Mouse (Mus musculus) T-cell, adult 2 months (primary cell): Measurements from ENCODE around the gene Olfr1155.

ENCODE experiments used
- DNase-seq: peaks from one replicate; pipeline ENCODE4 v3.0.0; 2022; ENCODE audit warnings: low spot score

Gene Olfr1155

DNA sequence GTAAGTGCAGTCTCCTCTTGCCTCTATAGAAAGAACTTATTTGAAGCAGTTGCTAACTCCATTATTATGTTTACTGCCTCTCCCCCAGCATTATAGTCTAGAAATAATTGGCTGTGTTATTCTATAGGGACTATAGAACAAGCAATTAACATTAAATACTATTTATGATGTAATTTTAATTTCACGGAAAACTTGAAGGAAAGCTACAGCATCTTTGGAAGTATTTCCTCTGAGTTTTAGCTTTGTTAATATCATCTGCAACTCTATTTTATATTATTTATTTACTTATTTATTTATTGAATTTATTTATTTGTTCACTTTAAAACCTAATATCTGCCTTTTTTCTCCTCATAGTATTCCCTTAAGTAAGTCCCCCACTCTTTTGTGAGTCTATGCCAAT is at the start of gene Olfr1155:
Olfr1155 (minus strand) TSS at position 101 of the 400 bp plus-strand sequence.
- DNase-seq, result no peak

GRCm38 (mm10) chr2:87989813-87990212 is 44.9 kb upstream of the Olfr1155 start, which contains the start of gene Olfr1158:
Gene Olfr1158, plus strand, starts transcription at chr2:87990113.
- no peak for DNase-seq

DNA sequence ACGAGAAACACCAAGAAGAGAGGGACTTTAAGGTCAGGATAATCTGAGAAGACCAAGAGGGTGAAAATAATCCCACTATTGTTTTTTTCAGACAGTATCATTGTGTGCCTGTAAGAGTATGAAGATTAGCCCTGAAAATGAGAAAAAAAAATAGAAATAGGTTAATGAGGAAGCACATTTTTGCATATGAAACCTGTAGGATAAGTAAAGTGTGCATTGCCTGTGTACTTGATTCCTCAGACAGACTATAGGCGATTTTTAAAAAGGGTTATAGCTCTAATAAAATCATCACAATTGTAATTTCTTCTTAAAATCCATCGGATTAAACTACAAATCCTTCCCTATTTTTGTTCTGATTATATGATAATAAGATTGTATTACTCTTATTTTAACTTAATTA is 29.6 kb upstream of the Olfr1155 start, which contains the start of gene Olfr74:
Olfr74 (minus strand) TSS at position 101 of the 400 bp plus-strand sequence.
- DNase-seq, result no peak

DNA sequence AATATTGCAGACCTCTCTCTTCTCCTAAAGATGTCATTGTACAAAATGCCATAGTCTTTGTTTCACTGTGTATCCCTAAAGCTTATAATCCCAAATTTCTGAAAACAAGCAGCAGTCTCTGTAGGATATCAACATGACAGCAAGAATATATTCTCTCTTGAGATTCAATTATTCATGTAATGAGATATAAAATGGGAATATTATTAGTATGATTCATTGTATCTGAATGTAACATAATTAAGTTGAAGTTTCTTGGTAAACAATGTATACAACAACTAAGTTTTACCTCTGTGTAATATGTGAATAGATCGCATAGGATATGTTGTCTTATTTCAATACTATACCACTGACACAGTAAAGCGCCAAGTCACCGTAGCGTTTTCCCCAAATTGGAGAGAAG is 23.3 kb upstream of the Olfr1155 start, which contains the start of gene Olfr1157:
Olfr1157 (minus strand) TSS at position 101 of the 400 bp plus-strand sequence.
- DNase-seq, result no peak

GRCm38 (mm10) chr2:87953000-87953399 is 8.1 kb upstream of the Olfr1155 start, which contains the start of gene Olfr1156:
Gene Olfr1156, minus strand, starts transcription at chr2:87953100.
- DNase-seq, result no peak

DNA sequence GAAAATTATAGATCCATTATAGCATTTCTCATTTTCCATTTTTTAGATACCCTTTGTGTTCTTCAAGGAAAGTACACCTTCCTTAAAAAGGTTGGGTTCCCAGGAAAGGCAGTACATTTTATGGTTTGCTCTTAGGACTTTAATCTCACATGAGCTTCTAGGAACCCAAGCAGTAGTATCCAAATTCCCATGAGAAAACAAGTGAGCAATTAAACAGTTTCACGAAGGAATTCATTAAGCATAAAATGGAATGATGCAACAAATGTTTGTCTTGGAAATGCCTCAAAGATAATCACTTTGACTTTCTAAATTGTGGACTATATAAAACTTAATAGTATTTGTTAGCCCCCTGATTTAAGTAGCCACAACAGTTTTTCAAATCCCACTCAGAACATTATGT is 39.9 kb downstream of the Olfr1155 start, which contains the start of gene Olfr1154:
Olfr1154 (minus strand) TSS at position 101 of the 400 bp plus-strand sequence.
- no peak for DNase-seq

GRCm38 (mm10) chr2:87894662-87895061 is 50.3 kb downstream of the Olfr1155 start, which contains the start of gene Olfr1153:
Gene Olfr1153, plus strand, starts transcription at chr2:87894962.
- no peak for DNase-seq
